Mouse (Mus musculus) heart, embryonic 10.5 days (tissue): ENCODE data around the gene Arid3b. TPM values are rescaled to one million over a fixed set of nuclear protein-coding genes. Genes with fewer than 3 reads are reported as not detected.
A peak's percentile ranks its signal among the peaks of the same experiment; 100 is the strongest.

Experiments used
- DNase-seq: peaks from one replicate; pipeline ENCODE4 v3.0.0-alpha.2; 2017; ENCODE audit warnings: low spot score
- H3K27ac ChIP-seq: fragments of 300-500 bp; sonication (generic); 2 replicates; pipeline ENCODE4 v1.5.1; 2016; ENCODE audit warnings: mild to moderate bottlenecking
- H3K27me3 ChIP-seq: fragments of 300-500 bp; sonication (generic); 2 replicates; pipeline ENCODE4 v1.6.1; 2016; ENCODE audit warnings: mild to moderate bottlenecking; ENCODE audit not compliant: poor library complexity, insufficient read depth, severe bottlenecking
- H3K36me3 ChIP-seq: fragments of 300-500 bp; sonication (generic); 2 replicates; pipeline ENCODE4 v1.6.1; 2016; ENCODE audit warnings: mild to moderate bottlenecking, moderate library complexity
- H3K4me1 ChIP-seq: fragments of 300-500 bp; sonication (generic); 2 replicates; pipeline ENCODE4 v1.6.1; 2016; ENCODE audit warnings: mild to moderate bottlenecking
- H3K4me3 ChIP-seq: fragments of 300-500 bp; sonication (generic); 2 replicates; pipeline ENCODE4 v1.5.1; 2016; ENCODE audit warnings: mild to moderate bottlenecking, moderate library complexity
- H3K9me3 ChIP-seq: fragments of 300-500 bp; sonication (generic); 2 replicates; pipeline ENCODE4 v1.6.1; 2016; ENCODE audit warnings: mild to moderate bottlenecking, moderate library complexity
- WGBS: fragments of 180-500 bp; shearing (Covaris S2); methylation state at CpG from one replicate; pipeline ENCODE4 v1.1.7; 2016; 5-methylcytosine and 5-hydroxymethylcytosine counted together
- polyA plus RNA-seq: library from polyadenylated mRNA; unstranded; fragments of >200 nt; fragmentation: Nextera tagmentation; extraction: Ambion mirVana; gene quantifications from 2 replicates; pipeline ENCODE4 v1.2.1, GENCODE M21; 2016

Arid3b gene
- polyA plus RNA-seq, 1 experiment from 2014 or later = 60.2 TPM

GRCm38 (mm10) chr9:57766431-57766830, 70.2 kb downstream of the Arid3b start:
- no peaks in the 10 kb centered on the region for H3K9me3 ChIP-seq
- H3K4me3 ChIP-seq = peak overlapping the region; percentile 96
- DNase-seq = no peak
- H3K4me1 ChIP-seq = peaks cover 74% of the 10 kb centered on the region
- H3K36me3 ChIP-seq = peaks cover 6% of the 10 kb centered on the region
- 33% methylated on average over 6 of the region's 6 CpGs for WGBS
- H3K27ac ChIP-seq = peak overlapping the region; percentile 100
- H3K27me3 ChIP-seq = no peaks in the 10 kb centered on the region

- Histone ChIP-seq H3K4me3 (peak within 1 kb of the TSS; percentile 96), H3K9me3 (no peaks in the 10 kb centered on the region), H3K4me1 (peaks cover 71% of the 10 kb centered on the region), H3K27ac (peak within 1 kb of the TSS; percentile 100), H3K36me3 (peaks cover 13% of the 10 kb centered on the region), H3K27me3 (no peaks in the 10 kb centered on the region)
- peak; percentile 91 for DNase-seq
- under 1% methylated on average over 93 of the region's 93 CpGs for WGBS
These were observed 70.9 kb downstream of the Arid3b start, which contains the start of gene Clk3 for GRCm38 (mm10) chr9:57765364-57766351. Gene Clk3 (minus strand): TSS chr9:57765860.

GRCm38 (mm10) chr9:57764974-57765363, 71.6 kb downstream of the Arid3b start:
- peak overlapping the region; percentile 96 for H3K4me3 ChIP-seq
- DNase-seq = peak; percentile 95
- H3K4me1 ChIP-seq = peaks cover 68% of the 10 kb centered on the region
- H3K27me3 ChIP-seq = no peaks in the 10 kb centered on the region
- H3K27ac ChIP-seq = peak overlapping the region; percentile 100
- under 1% methylated on average over 45 of the region's 45 CpGs for WGBS
- no peaks in the 10 kb centered on the region for H3K9me3 ChIP-seq
- H3K36me3 ChIP-seq = peaks cover 20% of the 10 kb centered on the region

DNA sequence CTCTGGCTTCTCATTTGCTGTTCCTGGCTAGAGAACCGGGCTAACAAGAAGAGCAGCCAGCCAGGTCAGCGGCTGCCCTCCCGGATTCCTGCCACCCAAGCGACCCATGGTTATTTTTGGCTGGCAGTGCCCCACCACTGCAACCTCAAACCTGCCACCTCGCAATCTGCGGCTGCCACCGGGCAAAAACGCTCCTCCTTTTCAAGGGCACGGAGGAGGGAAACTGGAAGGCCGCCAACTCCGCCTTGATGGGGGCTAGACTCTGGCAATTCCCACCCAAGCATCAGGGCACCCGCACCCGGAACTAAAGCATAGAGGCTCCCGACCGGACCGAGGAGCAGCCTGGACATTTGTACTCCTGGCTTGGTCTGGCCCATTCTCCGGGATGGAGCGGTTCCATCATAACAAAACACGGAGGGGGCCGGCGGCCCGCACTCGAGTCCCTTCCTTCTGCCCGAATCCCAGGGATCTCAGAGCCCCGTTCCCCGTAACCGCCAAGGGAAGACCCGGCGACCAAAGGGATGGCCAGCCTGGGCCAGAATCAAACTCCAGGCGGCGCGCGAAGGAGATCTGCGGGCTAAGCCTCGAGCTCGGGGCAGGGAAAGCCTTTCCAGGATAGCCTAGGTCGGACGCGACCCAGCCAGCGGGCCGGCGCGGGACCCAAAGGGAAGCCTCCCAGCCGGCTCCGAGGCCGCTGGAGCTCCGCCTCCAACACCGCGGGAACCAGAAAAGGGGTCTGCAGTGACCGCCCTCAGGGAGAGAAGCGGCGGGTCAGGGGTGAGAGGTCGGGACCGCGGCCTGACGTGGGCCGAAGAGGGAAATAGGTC, 72.2 kb downstream of the Arid3b start:
- peak overlapping the region; percentile 96 for H3K4me3 ChIP-seq
- peaks cover 62% of the 10 kb centered on the region for H3K4me1 ChIP-seq
- no peaks in the 10 kb centered on the region for H3K27me3 ChIP-seq
- peak; percentile 86 for DNase-seq
- H3K27ac ChIP-seq = peak overlapping the region; percentile 100
- peaks cover 26% of the 10 kb centered on the region for H3K36me3 ChIP-seq
- H3K9me3 ChIP-seq = no peaks in the 10 kb centered on the region
- WGBS = under 1% methylated on average over 54 of the region's 57 CpGs

GRCm38 (mm10) chr9:57762563-57762991, 74.0 kb downstream of the Arid3b start:
- 51% methylated on average over 6 of the region's 6 CpGs for WGBS
- H3K4me3 ChIP-seq = peak overlapping the region; percentile 96
- H3K36me3 ChIP-seq = peaks cover 44% of the 10 kb centered on the region
- no peak for DNase-seq
- peak overlapping the region; percentile 100; the same call in 1 of the 2 replicates for H3K27ac ChIP-seq
- H3K27me3 ChIP-seq = no peaks in the 10 kb centered on the region
- H3K9me3 ChIP-seq = no peaks in the 10 kb centered on the region
- H3K4me1 ChIP-seq = peaks cover 56% of the 10 kb centered on the region

GRCm38 (mm10) chr9:57761563-57762551, 74.7 kb downstream of the Arid3b start:
- Histone ChIP-seq H3K4me1 (peaks cover 49% of the 10 kb centered on the region), H3K4me3 (peak overlapping the region; percentile 96), H3K36me3 (peaks cover 52% of the 10 kb centered on the region), H3K27ac (0 out of 2 replicates have a peak overlapping the region, but pooled peaks have one; percentile 44), H3K27me3 (no peaks in the 10 kb centered on the region), H3K9me3 (no peaks in the 10 kb centered on the region)
- 94% methylated on average over 13 of the region's 13 CpGs for WGBS
- no peak for DNase-seq

GRCm38 (mm10) chr9:57760416-57761146, 76.0 kb downstream of the Arid3b start:
- DNase-seq = no peak
- Histone ChIP-seq H3K9me3 (no peaks in the 10 kb centered on the region), H3K4me3 (no peak overlapping the region), H3K27ac (no peak overlapping the region), H3K27me3 (no peaks in the 10 kb centered on the region), H3K36me3 (peaks cover 60% of the 10 kb centered on the region), H3K4me1 (peaks cover 39% of the 10 kb centered on the region)
- 95% methylated on average over 24 of the region's 24 CpGs for WGBS

GRCm38 (mm10) chr9:57759289-57759688, 77.3 kb downstream of the Arid3b start:
- Histone ChIP-seq H3K27ac (peak overlapping the region; percentile 17; the same call in 1 of the 2 replicates), H3K4me3 (no peak overlapping the region; the same call in 1 of the 2 replicates), H3K36me3 (peaks cover 73% of the 10 kb centered on the region), H3K27me3 (no peaks in the 10 kb centered on the region), H3K4me1 (peaks cover 32% of the 10 kb centered on the region), H3K9me3 (no peaks in the 10 kb centered on the region)
- peak; percentile 88 for DNase-seq
- 25% methylated on average over 6 of the region's 6 CpGs for WGBS

DNA sequence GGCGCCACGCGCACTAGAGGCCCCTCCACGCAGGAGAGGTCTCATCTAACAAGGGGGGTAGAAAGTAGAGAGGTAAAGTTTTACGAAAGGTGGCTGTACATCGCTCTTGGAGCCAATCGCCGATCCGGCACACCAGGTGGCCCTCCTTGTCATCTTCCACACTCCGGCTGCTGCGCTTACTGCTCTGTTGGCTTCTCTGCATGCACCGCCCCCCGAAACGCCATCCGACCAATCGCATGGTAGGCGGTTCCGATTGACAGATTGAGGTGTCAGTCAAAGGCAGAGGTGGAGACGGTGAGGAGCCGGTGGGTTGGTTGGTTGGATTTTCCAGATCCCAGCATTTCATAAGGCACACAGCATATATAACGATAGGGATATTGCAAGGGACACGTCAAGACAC, 78.1 kb downstream of the Arid3b start:
- DNase-seq = peak; percentile 92
- WGBS = 82% methylated on average over 22 of the region's 22 CpGs
- no peaks in the 10 kb centered on the region for H3K27me3 ChIP-seq
- H3K4me1 ChIP-seq = peaks cover 25% of the 10 kb centered on the region
- peaks cover 81% of the 10 kb centered on the region for H3K36me3 ChIP-seq
- no peaks in the 10 kb centered on the region for H3K9me3 ChIP-seq
- peak overlapping the region; percentile 31; the same call in 1 of the 2 replicates for H3K4me3 ChIP-seq
- peak overlapping the region; percentile 57 for H3K27ac ChIP-seq

GRCm38 (mm10) chr9:57757578-57757977, 79.0 kb downstream of the Arid3b start:
- H3K4me3 ChIP-seq = no peak overlapping the region
- peaks cover 90% of the 10 kb centered on the region for H3K36me3 ChIP-seq
- H3K4me1 ChIP-seq = peaks cover 15% of the 10 kb centered on the region
- 67% methylated on average over 3 of the region's 3 CpGs for WGBS
- H3K27me3 ChIP-seq = no peaks in the 10 kb centered on the region
- no peaks in the 10 kb centered on the region for H3K9me3 ChIP-seq
- DNase-seq = peak; percentile 91
- H3K27ac ChIP-seq = peak overlapping the region; percentile 57; the same call in 1 of the 2 replicates

DNA sequence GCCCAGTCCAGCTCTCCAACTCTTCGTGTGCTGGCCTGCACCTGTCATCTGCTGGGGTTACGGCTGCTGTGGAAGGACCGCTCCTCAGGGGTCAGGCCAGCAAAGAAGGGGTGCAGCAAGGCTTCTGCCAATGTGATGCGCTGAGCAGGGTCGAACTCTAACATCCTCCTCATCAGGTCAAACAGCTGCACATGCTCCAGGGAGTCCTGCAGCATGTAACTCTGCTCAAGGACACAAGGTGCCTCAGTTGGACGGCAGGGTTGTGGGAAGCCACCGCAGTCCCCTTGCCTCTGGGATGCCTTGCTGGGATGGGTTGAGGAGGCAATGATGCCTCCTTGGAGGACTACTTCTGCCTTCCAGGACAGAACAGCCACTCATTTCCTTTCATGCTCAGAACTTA, 85.7 kb downstream of the Arid3b start:
- H3K36me3 ChIP-seq = peaks cover 100% of the 10 kb centered on the region
- H3K27ac ChIP-seq = no peak overlapping the region
- H3K9me3 ChIP-seq = no peaks in the 10 kb centered on the region
- H3K4me1 ChIP-seq = no peaks in the 10 kb centered on the region
- no peak for DNase-seq
- H3K4me3 ChIP-seq = no peak overlapping the region
- no peaks in the 10 kb centered on the region for H3K27me3 ChIP-seq
- WGBS = 91% methylated on average over 7 of the region's 7 CpGs
